Mouse (Mus musculus): ENCODE data around the gene Rcl1.
A peak's percentile ranks its signal among the peaks of the same experiment; 100 is the strongest.

The Rcl1 gene

DNA sequence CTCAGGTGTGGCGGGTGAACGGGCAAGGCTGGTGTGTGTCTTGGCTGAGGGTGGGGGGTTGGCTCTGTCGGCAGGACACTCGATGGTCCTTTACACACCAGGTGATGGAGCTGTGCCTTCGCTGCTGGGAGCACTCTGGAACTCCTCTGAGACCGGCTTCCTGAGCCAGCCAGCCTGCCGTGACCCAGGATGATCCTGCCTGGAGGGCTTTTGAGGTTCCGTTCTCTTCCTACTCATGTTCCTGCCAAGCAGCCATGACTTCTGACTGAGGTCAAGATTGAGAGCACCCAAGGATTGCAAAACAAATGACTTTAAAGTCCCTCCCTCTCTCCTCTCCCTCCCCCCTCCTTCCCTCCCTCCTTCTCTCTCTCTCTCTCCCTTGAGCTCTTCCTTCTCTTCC, 11.5 kb downstream of the Rcl1 start:
- 0 out of 2 replicates have a peak, but pooled peaks have one; percentile 20 for ATAC-seq (ENCODE audit: insufficient number of reproducible peaks, low FRiP score, low TSS enrichment)

- no peak for ATAC-seq (ENCODE audit: insufficient number of reproducible peaks, low FRiP score, low TSS enrichment)
Measured at GRCm38 (mm10) chr19:29113746-29114649, 12.8 kb downstream of the Rcl1 start.

- no peak for ATAC-seq (ENCODE audit: insufficient number of reproducible peaks, low FRiP score, low TSS enrichment)
Measured at GRCm38 (mm10) chr19:29116796-29117195, 15.6 kb downstream of the Rcl1 start.

GRCm38 (mm10) chr19:29118196-29118595, 17.0 kb downstream of the Rcl1 start:
- ATAC-seq (ENCODE audit: insufficient number of reproducible peaks, low FRiP score, low TSS enrichment): no peak

GRCm38 (mm10) chr19:29120311-29120710, 19.1 kb downstream of the Rcl1 start:
- no peak for ATAC-seq (ENCODE audit: insufficient number of reproducible peaks, low FRiP score, low TSS enrichment)

GRCm38 (mm10) chr19:29121394-29121793, 20.2 kb downstream of the Rcl1 start:
- ATAC-seq (ENCODE audit: insufficient number of reproducible peaks, low FRiP score, low TSS enrichment): no peak

GRCm38 (mm10) chr19:29124886-29125585, 23.9 kb downstream of the Rcl1 start:
- no peak for ATAC-seq (ENCODE audit: insufficient number of reproducible peaks, low FRiP score, low TSS enrichment)

DNA sequence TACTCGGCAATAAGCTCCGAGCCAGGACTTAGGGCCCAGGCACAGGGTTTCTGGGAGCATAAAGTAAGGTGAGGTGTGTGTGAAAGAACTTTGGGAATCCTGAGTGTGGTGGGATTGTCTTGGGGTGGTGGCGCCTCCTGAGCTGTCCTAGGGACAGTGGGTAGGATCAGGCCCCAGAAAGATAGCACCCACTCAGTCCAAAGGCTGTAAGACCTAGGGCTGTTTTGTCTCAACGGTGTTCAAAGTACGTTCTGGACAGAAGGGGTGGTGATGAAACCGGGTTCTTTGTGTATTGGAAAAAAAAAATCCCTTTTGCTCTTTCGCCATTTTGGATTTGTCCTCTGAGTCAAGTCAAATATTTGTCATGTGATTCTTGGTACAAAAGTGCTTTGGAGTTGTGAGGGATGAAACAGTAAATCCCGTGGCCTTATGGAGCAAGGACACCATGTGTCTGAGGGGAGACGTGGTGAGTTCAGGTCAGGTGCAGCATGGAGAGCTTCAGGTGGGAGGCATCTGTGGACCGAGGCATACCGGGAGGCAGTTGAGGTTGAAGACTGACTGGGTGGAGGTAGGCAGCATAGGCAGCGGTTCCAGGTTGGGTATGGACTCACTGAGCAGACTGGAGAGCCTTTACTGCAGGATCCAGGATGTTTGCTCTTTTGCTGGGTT, 25.3 kb downstream of the Rcl1 start:
- no peak for ATAC-seq (ENCODE audit: insufficient number of reproducible peaks, low FRiP score, low TSS enrichment)

DNA sequence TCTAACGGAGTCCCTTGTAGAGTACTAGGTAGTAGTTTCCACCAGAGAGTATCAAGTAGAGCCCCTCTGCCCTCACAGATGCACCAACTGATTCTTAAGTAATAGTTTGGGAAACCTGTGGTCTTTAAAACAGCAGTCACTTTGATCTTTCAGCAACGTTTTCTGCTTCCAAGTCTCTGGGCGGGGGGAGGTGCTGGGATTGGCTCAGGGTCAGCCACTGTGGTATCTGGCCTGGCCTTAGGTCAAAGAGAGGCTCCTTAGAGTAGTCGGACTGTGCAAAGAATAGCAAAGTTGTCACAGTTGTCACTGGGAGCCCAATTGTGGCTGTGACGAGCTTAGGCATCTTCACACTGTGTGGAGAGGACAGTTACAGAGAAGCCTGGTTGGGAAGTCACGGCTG, 26.2 kb downstream of the Rcl1 start:
- no peak for ATAC-seq (ENCODE audit: insufficient number of reproducible peaks, low FRiP score, low TSS enrichment)

GRCm38 (mm10) chr19:29128217-29128616, 27.0 kb downstream of the Rcl1 start:
- ATAC-seq (ENCODE audit: insufficient number of reproducible peaks, low FRiP score, low TSS enrichment): no peak

- ATAC-seq (ENCODE audit: insufficient number of reproducible peaks, low FRiP score, low TSS enrichment): no peak
Measured at GRCm38 (mm10) chr19:29129551-29129950, 28.4 kb downstream of the Rcl1 start.

DNA sequence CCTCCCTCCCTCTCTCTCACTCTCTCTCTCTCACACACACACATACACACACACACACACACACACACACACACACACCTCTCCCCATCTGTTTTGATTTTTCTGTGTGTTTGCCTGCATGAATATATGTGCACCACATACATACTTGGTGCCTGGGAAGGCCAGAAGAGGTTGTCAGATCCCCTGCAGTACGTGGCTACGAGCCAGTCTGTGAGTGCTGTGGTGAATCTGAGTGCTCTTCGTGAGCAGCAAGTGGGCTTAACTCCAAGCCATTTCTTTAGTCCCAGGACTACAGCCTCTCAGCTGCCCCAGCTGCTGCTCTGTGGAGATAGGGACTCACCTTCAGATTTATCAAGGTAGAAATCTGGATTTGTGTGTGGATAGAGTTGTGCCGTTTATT, 30.0 kb downstream of the Rcl1 start:
- no peak for ATAC-seq (ENCODE audit: insufficient number of reproducible peaks, low FRiP score, low TSS enrichment)

GRCm38 (mm10) chr19:29134293-29134692, 33.1 kb downstream of the Rcl1 start:
- ATAC-seq (ENCODE audit: insufficient number of reproducible peaks, low FRiP score, low TSS enrichment): no peak

DNA sequence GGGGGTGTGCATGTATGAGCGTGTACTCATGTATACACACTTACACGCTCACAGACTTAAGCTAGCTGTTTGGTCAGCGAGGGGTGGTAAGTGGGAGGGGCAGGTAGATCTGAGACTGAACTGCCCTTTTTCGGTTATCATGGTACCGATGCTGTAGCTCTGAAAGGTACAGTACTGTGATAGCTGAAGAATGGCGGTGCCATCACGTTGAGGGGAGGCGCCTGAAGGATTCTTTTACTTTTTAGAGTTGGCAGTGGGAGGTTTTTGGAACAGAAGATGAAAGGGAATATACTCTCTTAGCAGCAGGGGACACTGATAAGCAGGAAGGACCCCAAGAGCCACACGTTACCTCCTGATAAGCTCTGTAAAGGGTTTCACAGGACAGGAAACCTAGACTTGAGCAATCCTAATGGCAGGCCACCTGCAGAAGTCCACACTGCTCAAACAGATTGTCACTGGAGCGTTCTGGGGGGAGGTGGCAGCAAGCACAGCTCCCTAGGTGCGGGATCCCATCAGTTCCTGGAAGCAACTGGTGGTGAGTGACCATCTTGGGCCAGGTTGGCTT, 34.1 kb downstream of the Rcl1 start:
- ATAC-seq (ENCODE audit: insufficient number of reproducible peaks, low FRiP score, low TSS enrichment): no peak

GRCm38 (mm10) chr19:29138546-29139270, 37.5 kb downstream of the Rcl1 start:
- ATAC-seq (ENCODE audit: insufficient number of reproducible peaks, low FRiP score, low TSS enrichment): no peak

DNA sequence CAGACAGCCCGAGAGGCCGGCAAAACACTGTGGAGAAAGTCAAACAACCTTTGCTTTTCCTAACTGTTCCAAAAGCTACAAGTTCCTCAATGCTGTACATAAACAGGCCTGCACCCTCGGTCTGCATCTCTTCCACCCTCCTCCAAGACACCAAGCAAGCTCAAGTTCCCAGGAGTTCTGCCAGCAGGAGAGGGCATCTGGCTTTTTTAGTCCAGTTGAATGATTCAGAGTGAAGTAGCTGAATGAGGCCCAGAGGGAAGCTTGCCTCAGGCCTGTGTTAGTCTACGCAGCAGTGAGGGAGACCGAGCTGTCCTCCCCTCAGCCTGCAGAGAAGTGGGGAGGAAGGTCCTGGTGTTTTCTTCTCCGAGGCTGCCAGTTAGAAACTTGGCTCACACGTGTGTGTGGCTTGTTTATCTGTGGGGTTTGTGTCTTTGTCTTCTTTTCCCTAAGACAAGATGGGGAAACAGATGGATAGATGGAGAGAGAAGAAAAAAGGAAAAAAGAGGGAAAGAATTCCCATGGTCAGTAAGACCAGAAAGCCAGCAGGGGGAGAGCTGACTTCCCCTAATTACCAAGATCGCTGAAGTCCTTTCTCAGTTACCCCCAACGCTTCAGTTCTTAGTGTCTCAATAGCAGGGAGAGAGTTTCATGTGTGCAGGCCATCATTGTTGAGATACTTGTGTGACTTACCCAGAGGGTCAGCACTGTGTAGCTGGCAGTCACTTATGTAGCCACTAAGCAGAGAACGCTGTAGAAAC, 38.7 kb downstream of the Rcl1 start:
- ATAC-seq (ENCODE audit: insufficient number of reproducible peaks, low FRiP score, low TSS enrichment): no peak

DNA sequence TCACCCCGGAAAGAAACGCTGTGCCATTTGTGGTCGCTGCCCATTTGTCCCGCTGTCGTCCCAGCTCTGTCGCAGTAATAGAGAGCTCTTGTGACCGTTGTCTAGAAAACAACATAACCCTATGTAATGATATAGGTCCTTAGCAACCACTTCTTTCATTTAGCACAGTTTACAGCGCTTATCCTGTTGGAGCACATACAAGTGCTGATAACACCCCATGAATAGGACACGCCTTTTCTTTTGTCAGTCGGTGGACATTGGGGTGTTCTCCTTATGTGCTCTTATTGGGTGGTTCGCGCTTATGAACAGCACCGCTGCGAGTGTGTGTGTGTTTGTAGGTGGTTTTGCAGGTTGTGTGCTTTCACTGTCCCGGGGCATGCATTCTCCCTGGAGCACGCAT, 39.8 kb downstream of the Rcl1 start:
- ATAC-seq (ENCODE audit: insufficient number of reproducible peaks, low FRiP score, low TSS enrichment): no peak

GRCm38 (mm10) chr19:29142307-29142706, 41.1 kb downstream of the Rcl1 start:
- ATAC-seq (ENCODE audit: insufficient number of reproducible peaks, low FRiP score, low TSS enrichment): no peak

GRCm38 (mm10) chr19:29145421-29145820, 44.2 kb downstream of the Rcl1 start:
- ATAC-seq (ENCODE audit: insufficient number of reproducible peaks, low FRiP score, low TSS enrichment): no peak

Measured in cerebellum, adult (tissue).